Mouse (Mus musculus) ovary, postnatal 10 days (tissue): ENCODE measurements around the gene 4933405O20Rik.

Experiments used
- DNase-seq: peaks from one replicate; pipeline ENCODE4 v3.0.0; 2022; ENCODE audit warnings: low spot score

The 4933405O20Rik gene

GRCm38 (mm10) chr7:50598890-50599289 is at the start of gene 4933405O20Rik:
Gene 4933405O20Rik (plus strand): TSS chr7:50599190.
- DNase-seq: no peak

GRCm38 (mm10) chr7:50549572-50549971 is 49.4 kb upstream of the 4933405O20Rik start:
- DNase-seq: no peak

- no peak for DNase-seq
Observed at GRCm38 (mm10) chr7:50551426-50551825, 47.6 kb upstream of the 4933405O20Rik start.

DNA sequence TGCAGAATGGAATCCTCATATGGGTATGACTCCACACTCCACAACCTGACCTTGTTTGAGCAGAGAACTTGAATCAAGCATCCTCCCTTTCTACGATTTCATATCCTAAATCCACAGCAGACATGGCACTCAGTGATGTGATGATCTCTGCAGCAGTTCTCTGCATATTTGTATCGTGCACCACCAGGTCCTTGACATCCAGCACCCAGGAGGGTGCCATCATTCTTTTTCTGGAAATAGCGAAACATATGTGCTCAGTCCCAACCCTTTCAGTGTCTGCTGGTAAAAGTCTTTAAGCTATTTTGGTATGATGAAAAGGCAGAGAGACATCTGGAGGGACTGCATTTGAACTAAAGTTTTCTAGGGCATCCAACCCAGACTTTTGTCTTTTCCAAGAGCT is 36.3 kb upstream of the 4933405O20Rik start:
- no peak for DNase-seq

- DNase-seq: no peak
Observed at GRCm38 (mm10) chr7:50573841-50574240, 25.1 kb upstream of the 4933405O20Rik start.

DNA sequence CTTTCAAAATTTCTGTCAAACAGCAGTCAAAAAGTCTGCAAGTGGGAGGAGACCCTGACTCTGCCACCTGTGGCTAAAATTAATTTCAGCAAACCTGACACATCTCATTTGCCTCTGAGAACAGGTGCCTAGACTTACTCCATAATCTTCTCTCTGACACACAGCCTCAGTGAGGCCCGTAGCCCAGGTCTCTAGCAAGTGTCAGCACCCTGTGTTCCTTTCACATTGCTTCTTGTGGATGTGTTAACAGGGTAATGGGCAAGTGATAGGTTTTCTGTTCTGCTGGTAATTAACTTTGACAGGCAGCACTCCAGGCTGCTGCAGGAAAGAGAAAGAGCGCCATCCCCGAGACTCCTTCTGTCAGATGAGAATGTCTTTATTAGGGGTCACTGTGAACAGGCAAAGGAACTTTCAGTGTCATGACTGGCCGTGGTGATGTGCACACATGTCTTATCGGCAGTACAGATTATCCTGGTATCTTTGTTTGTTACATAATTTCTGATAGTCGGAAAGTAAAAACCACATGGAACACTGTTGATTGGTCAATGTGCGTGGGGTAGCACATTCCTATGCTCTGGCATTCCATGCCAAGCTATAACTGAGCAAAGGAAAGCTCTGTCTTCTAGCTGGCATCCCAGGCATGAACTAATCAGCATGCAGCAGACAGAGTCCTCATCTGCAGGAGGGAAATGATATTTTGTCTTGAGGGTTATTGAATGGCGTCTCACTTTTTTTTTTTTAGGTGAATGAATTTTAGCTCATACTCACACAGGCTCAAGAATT is 10.2 kb upstream of the 4933405O20Rik start:
- no peak for DNase-seq

DNA sequence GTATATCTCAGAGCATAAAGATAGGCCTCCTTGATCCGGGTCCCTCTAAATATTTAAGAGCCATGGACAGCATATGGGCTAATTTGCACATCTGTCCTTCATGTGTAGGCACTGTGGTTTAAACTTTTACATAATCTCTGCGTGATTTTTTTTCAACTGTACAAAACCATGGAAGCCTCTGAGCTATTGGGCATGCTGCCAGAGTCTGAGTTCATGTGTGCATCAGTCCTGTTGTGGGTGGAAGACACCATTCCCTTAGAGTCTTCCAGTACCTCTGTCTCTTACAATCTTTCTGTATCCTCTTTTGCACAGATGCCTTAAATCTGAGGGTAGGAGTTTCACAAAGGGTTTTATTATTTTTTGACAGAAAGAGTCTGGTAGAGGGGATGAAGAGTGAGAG is 15.1 kb downstream of the 4933405O20Rik start:
- no peak for DNase-seq

- DNase-seq: no peak
Observed at GRCm38 (mm10) chr7:50629186-50629585, 30.2 kb downstream of the 4933405O20Rik start.

DNA sequence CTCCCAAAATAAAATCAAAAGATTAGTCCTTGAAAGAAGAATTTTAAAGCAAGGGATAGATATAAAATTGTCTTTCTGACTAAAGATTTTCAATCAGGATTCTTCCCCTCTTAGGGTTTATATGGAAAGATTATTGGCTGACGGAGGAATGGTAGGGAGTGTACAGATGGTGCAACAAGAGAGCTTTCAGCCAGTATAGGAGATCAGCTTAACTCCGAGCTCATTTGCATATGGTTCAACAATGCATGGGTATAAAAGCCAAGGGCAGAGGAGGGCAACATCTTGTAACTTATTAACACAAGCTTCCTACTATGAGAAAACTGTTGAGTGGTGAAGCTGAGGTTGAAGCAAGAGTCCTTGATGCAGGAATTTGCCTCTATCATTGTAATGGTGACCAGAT is 34.2 kb downstream of the 4933405O20Rik start:
- no peak for DNase-seq
